Mouse (Mus musculus) midbrain, embryonic 12.5 days (tissue): Measurements from ENCODE around the gene Tmem100. TPM values are rescaled to one million over a fixed set of nuclear protein-coding genes. Genes with fewer than 3 reads are reported as not detected.

ENCODE experiments used
- ATAC-seq: fragments of 200-750 bp; cut with Nextera tagmentation; 2 replicates; pipeline ENCODE4 v1.8.0; 2017; ENCODE audit warnings: low read depth, moderate TSS enrichment, moderate library complexity; ENCODE audit not compliant: low FRiP score
- H3K27ac ChIP-seq: fragments of 300-500 bp; sonication (generic); replicated peaks from 2 replicates; pipeline ENCODE4 v1.5.1; 2016; ENCODE audit warnings: mild to moderate bottlenecking
- H3K27me3 ChIP-seq: fragments of 300-500 bp; sonication (generic); 2 replicates; pipeline ENCODE4 v1.6.1; 2016; ENCODE audit warnings: mild to moderate bottlenecking
- H3K36me3 ChIP-seq: fragments of 300-500 bp; sonication (generic); 2 replicates; pipeline ENCODE4 v1.6.1; 2016
- H3K4me1 ChIP-seq: fragments of 300-500 bp; sonication (generic); 2 replicates; pipeline ENCODE4 v1.6.1; 2016
- H3K4me2 ChIP-seq: fragments of 300-500 bp; sonication (generic); replicated peaks from 2 replicates; pipeline ENCODE4 v1.6.1; 2016; ENCODE audit warnings: mild to moderate bottlenecking, moderate library complexity
- H3K4me3 ChIP-seq: fragments of 300-500 bp; sonication (generic); 2 replicates; pipeline ENCODE4 v1.5.1; 2016; ENCODE audit warnings: mild to moderate bottlenecking
- H3K9ac ChIP-seq: fragments of 300-500 bp; sonication (generic); replicated peaks from 2 replicates; pipeline ENCODE4 v1.6.1; 2016; ENCODE audit warnings: mild to moderate bottlenecking, moderate library complexity
- H3K9me3 ChIP-seq: fragments of 300-500 bp; sonication (generic); 2 replicates; pipeline ENCODE4 v1.6.1; 2016; ENCODE audit warnings: mild to moderate bottlenecking
- WGBS: fragments of 180-500 bp; shearing (Covaris S2); methylation state at CpG from one replicate; pipeline ENCODE4 v1.1.7; 2016; 5-methylcytosine and 5-hydroxymethylcytosine counted together
- polyA plus RNA-seq: library from polyadenylated mRNA; unstranded; fragments of >200 nt; fragmentation: Nextera tagmentation; extraction: Ambion mirVana; gene quantifications from 2 replicates; pipeline ENCODE4 v1.2.1, GENCODE M21; 2016

Gene Tmem100
- polyA plus RNA-seq, 1 experiment from 2014 or later = 8.2 TPM

DNA sequence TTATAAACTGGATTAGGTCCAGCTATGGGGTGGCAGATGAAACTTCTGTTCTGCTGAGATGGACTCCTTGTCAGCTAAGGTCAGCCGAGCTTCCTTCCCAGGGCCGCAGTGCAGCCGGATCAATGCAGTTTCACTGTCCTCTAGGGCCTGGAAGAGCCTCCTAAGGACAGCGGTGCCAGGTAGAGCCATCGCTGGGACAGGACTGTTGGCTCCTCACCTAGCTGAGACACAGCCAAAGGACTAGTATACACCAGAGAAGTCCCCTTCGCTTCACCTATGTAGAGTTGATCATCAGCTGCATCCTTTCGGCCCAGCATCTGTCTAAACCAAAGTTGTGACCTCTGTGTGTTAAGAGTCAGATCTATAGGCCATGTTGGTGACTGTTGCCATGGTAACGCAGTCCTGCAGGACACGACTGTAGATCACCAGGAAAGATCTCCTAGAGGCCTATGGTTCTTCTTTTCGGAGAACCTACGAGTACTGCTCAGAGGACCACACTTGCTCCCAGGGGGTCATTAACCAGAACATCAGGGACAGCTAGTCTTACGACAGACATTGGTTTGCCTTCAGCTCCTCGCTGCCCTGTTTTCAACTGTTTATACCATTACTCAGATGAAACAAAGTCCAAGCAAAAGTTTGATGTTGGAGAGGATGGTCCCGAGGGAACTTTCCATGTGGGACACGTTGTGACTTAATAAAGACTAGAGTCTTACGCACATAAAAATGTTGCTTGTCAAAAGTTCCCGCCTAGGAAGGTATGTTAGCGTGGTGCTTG is 31.0 kb upstream of the Tmem100 start:
- Histone ChIP-seq H3K9me3 (no peaks in the 10 kb centered on the region), H3K27ac (no peak overlapping the region), H3K27me3 (no peaks in the 10 kb centered on the region), H3K9ac (no peak overlapping the region), H3K4me3 (no peak overlapping the region), H3K4me1 (0 out of 2 replicates have a peak, but pooled peaks cover 7% of the 10 kb centered on the region), H3K4me2 (no peak overlapping the region), H3K36me3 (no peaks in the 10 kb centered on the region)
- ATAC-seq = no peak
- WGBS = 93% methylated on average over 18 of the region's 18 CpGs

DNA sequence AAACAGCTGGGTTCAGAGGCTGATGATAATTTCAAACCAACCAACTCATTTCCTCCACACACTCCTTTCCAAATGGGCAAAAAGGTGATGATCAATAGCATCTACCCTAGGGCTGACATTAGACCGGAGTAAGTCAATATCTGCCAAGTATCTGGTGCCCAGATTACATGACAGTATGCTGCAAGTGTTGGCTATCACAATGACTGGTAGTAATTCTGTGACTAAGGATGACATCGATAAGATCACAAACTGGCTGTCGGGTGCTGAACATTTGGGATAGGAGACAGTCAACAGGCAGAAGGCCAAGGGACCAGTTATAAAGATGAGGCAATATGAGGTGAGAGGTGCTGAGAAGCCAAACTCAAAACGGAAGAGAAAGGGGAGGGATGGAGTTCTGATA is 29.5 kb upstream of the Tmem100 start:
- Histone ChIP-seq H3K36me3 (no peaks in the 10 kb centered on the region), H3K27ac (no peak overlapping the region), H3K4me1 (0 out of 2 replicates have a peak, but pooled peaks cover 7% of the 10 kb centered on the region), H3K9ac (no peak overlapping the region), H3K4me2 (no peak overlapping the region), H3K9me3 (no peaks in the 10 kb centered on the region), H3K4me3 (no peak overlapping the region), H3K27me3 (no peaks in the 10 kb centered on the region)
- ATAC-seq = no peak
- WGBS = 94% methylated on average over 4 of the region's 4 CpGs

DNA sequence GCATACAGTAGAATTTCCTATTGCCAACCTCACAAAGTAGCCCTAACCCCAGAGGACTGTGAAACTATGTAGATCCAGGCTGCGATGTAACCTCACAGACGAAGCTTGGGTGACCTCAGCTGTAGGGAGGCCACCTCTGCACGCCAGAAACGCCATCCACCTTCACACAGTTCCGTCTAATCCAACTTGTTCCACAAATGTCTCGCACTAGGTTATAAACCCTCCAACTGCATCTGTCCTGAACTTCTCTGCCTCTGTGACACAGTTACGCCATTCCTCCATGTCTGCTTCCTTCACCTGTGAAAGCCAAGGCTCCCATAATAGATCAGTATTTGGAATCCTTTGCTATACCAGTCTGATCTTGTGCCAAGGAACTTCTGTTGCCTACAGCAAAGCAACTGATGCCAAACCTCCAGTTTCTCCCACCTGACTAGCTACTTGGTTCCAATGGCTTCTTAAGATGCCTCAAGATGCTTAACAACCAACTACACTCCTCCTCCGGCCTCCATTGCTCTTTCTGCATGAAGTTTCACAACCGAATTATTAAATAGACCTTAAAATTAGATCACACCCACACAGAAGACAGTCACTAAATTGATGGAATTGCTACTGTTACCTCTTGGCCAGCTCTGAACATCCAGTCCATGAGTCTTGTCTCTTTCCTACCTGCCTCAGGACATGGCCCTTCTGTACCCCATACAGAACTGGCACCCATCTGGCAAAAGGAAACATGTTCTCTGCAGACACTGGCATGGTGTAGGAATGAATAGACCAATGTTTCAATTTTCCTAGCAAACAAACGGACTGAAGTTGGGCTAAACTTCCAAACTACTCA is 28.5 kb upstream of the Tmem100 start:
- 0 out of 2 replicates have a peak overlapping the region, but pooled peaks have one; percentile 54 for H3K4me3 ChIP-seq
- WGBS = 87% methylated on average over 10 of the region's 10 CpGs
- no peak for ATAC-seq
- peak overlapping the region; percentile 79 for H3K4me2 ChIP-seq
- no peak overlapping the region for H3K27ac ChIP-seq
- 0 out of 2 replicates have a peak, but pooled peaks cover 7% of the 10 kb centered on the region for H3K4me1 ChIP-seq
- H3K36me3 ChIP-seq = no peaks in the 10 kb centered on the region
- no peaks in the 10 kb centered on the region for H3K27me3 ChIP-seq
- no peak overlapping the region for H3K9ac ChIP-seq
- no peaks in the 10 kb centered on the region for H3K9me3 ChIP-seq

GRCm38 (mm10) chr11:90002231-90002986 is 27.7 kb upstream of the Tmem100 start, which contains the start of gene Pctp:
TSS of gene Pctp (minus strand) at chr11:90002894.
- H3K9me3 ChIP-seq = no peaks in the 10 kb centered on the region
- H3K9ac ChIP-seq = peak within 1 kb of the TSS; percentile 69
- H3K27ac ChIP-seq = no peak within 1 kb of the TSS
- H3K4me1 ChIP-seq = 0 out of 2 replicates have a peak, but pooled peaks cover 7% of the 10 kb centered on the region
- peak within 1 kb of the TSS; percentile 79 for H3K4me2 ChIP-seq
- H3K36me3 ChIP-seq = no peaks in the 10 kb centered on the region
- peak; percentile 95 for ATAC-seq
- peak within 1 kb of the TSS; percentile 54 for H3K4me3 ChIP-seq
- no peaks in the 10 kb centered on the region for H3K27me3 ChIP-seq
- WGBS = 16% methylated on average over 35 of the region's 35 CpGs

DNA sequence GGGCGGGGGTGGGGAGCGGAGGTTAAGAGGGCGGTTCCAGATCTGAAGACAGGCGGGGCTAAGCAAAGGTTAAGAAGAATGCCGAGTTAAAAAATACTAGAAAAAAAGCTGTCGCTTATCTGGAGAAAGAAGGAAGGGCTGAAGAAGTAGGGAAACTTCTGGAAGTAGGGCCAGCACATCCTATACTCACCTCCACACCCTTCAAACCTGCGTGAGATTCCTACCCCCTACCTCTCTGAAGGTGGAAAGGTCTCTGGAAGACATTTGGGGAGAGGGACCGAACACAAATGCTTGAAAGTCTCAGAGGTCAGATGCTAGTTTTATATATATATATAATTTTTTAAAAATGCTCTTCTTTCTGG is 27.2 kb upstream of the Tmem100 start:
- Histone ChIP-seq H3K36me3 (no peaks in the 10 kb centered on the region), H3K27me3 (no peaks in the 10 kb centered on the region), H3K9me3 (no peaks in the 10 kb centered on the region), H3K4me3 (peak overlapping the region; percentile 54), H3K4me1 (0 out of 2 replicates have a peak, but pooled peaks cover 7% of the 10 kb centered on the region), H3K27ac (no peak overlapping the region), H3K4me2 (peak overlapping the region; percentile 79), H3K9ac (no peak overlapping the region; the same call in 1 of the 2 replicates)
- WGBS = 12% methylated on average over 8 of the region's 8 CpGs
- peak; percentile 73; the same call in 1 of the 2 replicates for ATAC-seq

DNA sequence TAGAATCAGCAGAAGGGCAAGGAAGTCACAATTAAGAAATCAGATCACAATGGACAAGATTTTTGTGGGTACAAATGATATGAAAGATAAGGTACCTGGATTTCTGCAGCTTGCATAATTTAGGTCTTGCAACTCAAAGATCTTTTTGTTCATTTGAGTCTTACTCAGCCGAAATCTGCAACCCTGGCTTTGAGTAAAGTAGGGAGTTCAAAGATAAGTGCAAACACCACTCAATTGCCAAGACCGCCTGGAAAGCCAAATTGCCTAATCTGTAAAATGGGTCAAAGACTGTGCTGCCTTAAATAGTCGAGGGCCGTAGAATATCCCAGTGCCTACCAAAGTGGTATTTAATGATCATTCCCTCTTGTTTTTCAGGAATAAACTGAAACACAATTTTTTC is 26.8 kb upstream of the Tmem100 start:
- WGBS = 92% methylated on average over 4 of the region's 4 CpGs
- Histone ChIP-seq H3K9ac (no peak overlapping the region), H3K9me3 (no peaks in the 10 kb centered on the region), H3K36me3 (no peaks in the 10 kb centered on the region), H3K4me2 (no peak overlapping the region), H3K27me3 (no peaks in the 10 kb centered on the region), H3K4me1 (0 out of 2 replicates have a peak, but pooled peaks cover 7% of the 10 kb centered on the region), H3K4me3 (no peak overlapping the region), H3K27ac (no peak overlapping the region)
- ATAC-seq = no peak

- H3K27ac ChIP-seq = no peak overlapping the region
- 0 out of 2 replicates have a peak, but pooled peaks cover 7% of the 10 kb centered on the region for H3K4me1 ChIP-seq
- no peak overlapping the region for H3K4me3 ChIP-seq
- no peaks in the 10 kb centered on the region for H3K36me3 ChIP-seq
- H3K9ac ChIP-seq = no peak overlapping the region
- 76% methylated on average over 4 of the region's 4 CpGs for WGBS
- H3K4me2 ChIP-seq = no peak overlapping the region
- no peak for ATAC-seq
- H3K9me3 ChIP-seq = no peaks in the 10 kb centered on the region
- H3K27me3 ChIP-seq = no peaks in the 10 kb centered on the region
These were observed 24.0 kb upstream of the Tmem100 start for GRCm38 (mm10) chr11:90006111-90006510.

DNA sequence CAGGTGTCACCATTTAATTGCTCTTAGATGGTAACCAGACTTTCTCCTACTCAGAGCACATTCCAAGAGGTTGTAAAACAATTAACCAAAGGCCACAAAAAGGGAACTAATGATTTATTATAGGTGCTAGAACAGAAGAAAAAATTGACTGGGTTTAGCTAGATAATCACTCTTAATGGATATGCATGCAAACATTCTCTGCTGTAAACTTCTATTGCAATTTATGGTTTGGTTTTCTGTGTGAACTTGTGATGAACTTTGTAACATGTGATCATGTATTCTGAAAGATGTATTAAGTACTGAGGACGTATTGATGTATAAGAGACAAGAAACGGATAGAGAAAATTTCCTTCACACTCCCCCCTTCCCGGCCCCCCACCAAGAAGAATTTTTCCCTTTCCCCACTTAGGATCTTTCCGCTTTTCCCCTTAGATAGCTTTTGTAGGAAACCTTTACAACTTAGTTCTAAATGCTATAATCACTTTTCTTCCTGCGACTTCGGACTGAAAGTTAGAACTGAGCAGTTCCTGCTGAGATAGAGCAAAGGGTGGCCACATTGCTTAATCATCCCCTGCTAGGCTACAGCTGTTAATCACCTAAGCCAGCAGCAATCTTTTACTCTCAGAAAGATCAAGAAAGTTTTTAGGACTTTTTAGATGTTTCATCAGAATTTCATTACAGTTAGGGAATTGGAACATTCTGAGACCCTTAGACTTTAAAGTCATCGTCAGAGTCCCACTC is 22.2 kb upstream of the Tmem100 start:
- Histone ChIP-seq H3K9me3 (no peaks in the 10 kb centered on the region), H3K27me3 (no peaks in the 10 kb centered on the region), H3K9ac (no peak overlapping the region), H3K4me1 (no peaks in the 10 kb centered on the region), H3K4me3 (no peak overlapping the region), H3K27ac (no peak overlapping the region), H3K4me2 (no peak overlapping the region), H3K36me3 (no peaks in the 10 kb centered on the region)
- 38% methylated on average over 7 of the region's 7 CpGs for WGBS
- no peak for ATAC-seq

GRCm38 (mm10) chr11:90013657-90014056 is 16.5 kb upstream of the Tmem100 start:
- Histone ChIP-seq H3K9me3 (no peaks in the 10 kb centered on the region), H3K27ac (no peak overlapping the region), H3K36me3 (no peaks in the 10 kb centered on the region), H3K4me1 (no peaks in the 10 kb centered on the region), H3K4me2 (no peak overlapping the region), H3K9ac (no peak overlapping the region), H3K4me3 (no peak overlapping the region), H3K27me3 (no peaks in the 10 kb centered on the region)
- no peak for ATAC-seq
- WGBS = 89% methylated on average over 6 of the region's 6 CpGs

GRCm38 (mm10) chr11:90015281-90015680 is 14.9 kb upstream of the Tmem100 start:
- ATAC-seq = no peak
- no peaks in the 10 kb centered on the region for H3K27me3 ChIP-seq
- WGBS = 72% methylated on average over 7 of the region's 7 CpGs
- H3K36me3 ChIP-seq = no peaks in the 10 kb centered on the region
- no peaks in the 10 kb centered on the region for H3K9me3 ChIP-seq
- H3K4me1 ChIP-seq = no peaks in the 10 kb centered on the region
- no peak overlapping the region for H3K4me3 ChIP-seq
- no peak overlapping the region for H3K4me2 ChIP-seq
- H3K9ac ChIP-seq = no peak overlapping the region
- H3K27ac ChIP-seq = no peak overlapping the region

DNA sequence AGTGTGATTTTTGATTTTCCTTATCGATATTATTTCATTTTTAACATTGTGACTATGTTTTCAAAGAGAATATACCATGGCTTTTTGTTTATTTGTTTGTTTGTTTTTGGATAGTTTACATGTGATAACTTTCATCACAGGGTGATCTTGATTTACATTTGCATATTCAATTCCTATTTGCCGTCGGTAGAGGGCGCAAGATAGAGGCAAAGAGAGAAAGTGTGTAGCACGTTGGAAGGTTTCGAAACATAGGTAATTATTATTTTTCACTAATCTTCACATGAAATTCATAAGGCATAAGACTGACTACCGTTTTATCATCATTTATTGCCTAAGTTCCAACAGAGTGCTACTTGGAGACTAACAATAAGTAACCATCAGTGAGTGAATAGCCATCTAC is 11.0 kb upstream of the Tmem100 start:
- no peak overlapping the region for H3K9ac ChIP-seq
- H3K4me3 ChIP-seq = no peak overlapping the region
- H3K27me3 ChIP-seq = no peaks in the 10 kb centered on the region
- no peak overlapping the region for H3K4me2 ChIP-seq
- no peak overlapping the region for H3K27ac ChIP-seq
- 21% methylated on average over 7 of the region's 7 CpGs for WGBS
- no peaks in the 10 kb centered on the region for H3K36me3 ChIP-seq
- no peaks in the 10 kb centered on the region for H3K9me3 ChIP-seq
- no peaks in the 10 kb centered on the region for H3K4me1 ChIP-seq
- no peak for ATAC-seq
